Mouse (Mus musculus) CH12.LX (cell line): ENCODE measurements around the gene Lrrc8b. TPM values are rescaled to one million over a fixed set of nuclear protein-coding genes. Genes with fewer than 3 reads are reported as not detected.
A peak's percentile ranks its signal among the peaks of the same experiment; 100 is the strongest.

Source experiments
- DNase-seq: peaks from one replicate; pipeline ENCODE4 v3.0.0-alpha.2; 2013; ENCODE audit errors: extremely low read depth
- H3K27ac ChIP-seq: 2 replicates; pipeline ENCODE4 v1.5.1; 2012; ENCODE audit warnings: low read depth, mild to moderate bottlenecking, control low read depth, moderate library complexity; ENCODE audit not compliant: insufficient read depth
- H3K27me3 ChIP-seq: replicated peaks from 2 replicates; pipeline ENCODE3; 2012; ENCODE audit warnings: inconsistent platforms
- H3K36me3 ChIP-seq, 2 experiments: replicated peaks in 1 of 2; 2 replicates each; pipeline versions ENCODE3 to v1.6.1; 2012; ENCODE audit warnings: inconsistent platforms in 1 of 2, low read length in 1 of 2, mild to moderate bottlenecking in 1 of 2, mixed read lengths in 1 of 2, moderate library complexity in 1 of 2; ENCODE audit not compliant: control insufficient read depth in 1 of 2, insufficient read depth in 1 of 2
- H3K4me1 ChIP-seq, 2 experiments: 2 replicates each; pipeline ENCODE4 v1.6.1; 2012; ENCODE audit warnings: inconsistent platforms in 1 of 2, moderate library complexity in 1 of 2; ENCODE audit not compliant: insufficient read depth in 2 of 2, control insufficient read depth in 1 of 2
- H3K4me2 ChIP-seq: 2 replicates; pipeline ENCODE4 v1.6.1; 2012; ENCODE audit warnings: low read depth, mild to moderate bottlenecking, control low read depth; ENCODE audit not compliant: poor library complexity, insufficient read depth, severe bottlenecking
- H3K4me3 ChIP-seq, 3 experiments: fragments of 150-350 bp in 1 of 3; sonication (generic) in 1 of 3; replicated peaks in 1 of 3; 2 replicates each; pipeline versions ENCODE3 to v1.5.1; 2011 to 2012; ENCODE audit warnings: low read depth in 2 of 3, low read length in 2 of 3, mild to moderate bottlenecking in 2 of 3, moderate library complexity in 2 of 3, control low read depth in 1 of 3, improper control_type of control experiment in 1 of 3, inconsistent platforms in 1 of 3, mixed read lengths in 1 of 3; ENCODE audit not compliant: poor library complexity in 1 of 3
- H3K79me2 ChIP-seq: replicated peaks from 2 replicates; pipeline ENCODE4 v1.6.1; 2012; ENCODE audit warnings: mild to moderate bottlenecking, moderate library complexity; ENCODE audit not compliant: control insufficient read depth, poor library complexity, insufficient read depth, severe bottlenecking; ENCODE audit errors: extremely low read depth
- H3K9ac ChIP-seq: 2 replicates; pipeline ENCODE4 v1.6.1; 2012; ENCODE audit warnings: low read depth, mild to moderate bottlenecking, control low read depth, moderate library complexity; ENCODE audit not compliant: insufficient read depth
- H3K9me3 ChIP-seq: replicated peaks from 2 replicates; pipeline ENCODE3; 2012; ENCODE audit warnings: low read length, inconsistent platforms, mixed read lengths
- CHD2 ChIP-seq: IDR thresholded peaks from 2 replicates; pipeline ENCODE4 v1.6.1; 2011; ENCODE audit warnings: low read length, improper control_type of control experiment
- CTCF ChIP-seq, 2 experiments: IDR thresholded peaks in 1 of 2; conservative IDR thresholded peaks in 1 of 2; 2 replicates each; pipeline ENCODE4 v1.5.1; 2011 to 2012; ENCODE audit warnings: low read depth in 2 of 2, low read length in 2 of 2, improper control_type of control experiment in 1 of 2, inconsistent platforms in 1 of 2, mild to moderate bottlenecking in 1 of 2, moderate library complexity in 1 of 2
- E2F4 ChIP-seq: IDR thresholded peaks from 2 replicates; pipeline ENCODE4 v1.6.1; 2011; ENCODE audit warnings: low read depth, low read length, improper control_type of control experiment; ENCODE audit not compliant: insufficient replicate concordance
- ELF1 ChIP-seq: IDR thresholded peaks from 2 replicates; pipeline ENCODE4 v1.6.1; 2014; ENCODE audit warnings: low read depth, mild to moderate bottlenecking, inconsistent platforms, low read length, improper control_type of control experiment
- EP300 ChIP-seq: IDR thresholded peaks from 2 replicates; pipeline ENCODE4 v1.6.1; 2011; ENCODE audit warnings: low read length, improper control_type of control experiment
- GABPA ChIP-seq: IDR thresholded peaks from 2 replicates; pipeline ENCODE4 v1.6.1; 2012; ENCODE audit warnings: low read depth, low read length, improper control_type of control experiment, inconsistent platforms; ENCODE audit not compliant: insufficient replicate concordance
- JUN ChIP-seq: IDR thresholded peaks from 2 replicates; pipeline ENCODE4 v1.6.1; 2011; ENCODE audit warnings: low read depth, mild to moderate bottlenecking, low read length, improper control_type of control experiment, moderate library complexity; ENCODE audit not compliant: insufficient read depth
- KAT2A ChIP-seq: IDR thresholded peaks from 2 replicates; pipeline ENCODE4 v1.6.1; 2012; ENCODE audit warnings: low read length, improper control_type of control experiment, inconsistent platforms; ENCODE audit not compliant: insufficient replicate concordance
- MAFK ChIP-seq: IDR thresholded peaks from 2 replicates; pipeline ENCODE4 v1.6.1; 2011; ENCODE audit warnings: low read length, improper control_type of control experiment; ENCODE audit not compliant: insufficient replicate concordance
- MAX ChIP-seq: IDR thresholded peaks from 2 replicates; pipeline ENCODE4 v1.6.1; 2011; ENCODE audit warnings: low read length, improper control_type of control experiment
- MAZ ChIP-seq: IDR thresholded peaks from 2 replicates; pipeline ENCODE4 v1.6.1; 2012; ENCODE audit warnings: low read depth, mild to moderate bottlenecking, inconsistent platforms, low read length, improper control_type of control experiment, moderate library complexity
- MEF2A ChIP-seq: IDR thresholded peaks from 2 replicates; pipeline ENCODE4 v1.6.1; 2014; ENCODE audit warnings: low read depth, mild to moderate bottlenecking, inconsistent platforms, low read length, improper control_type of control experiment, borderline replicate concordance
- MXI1 ChIP-seq: IDR thresholded peaks from 2 replicates; pipeline ENCODE4 v1.6.1; 2011; ENCODE audit warnings: mild to moderate bottlenecking, low read depth, low read length, improper control_type of control experiment
- MYC ChIP-seq: IDR thresholded peaks from 2 replicates; pipeline ENCODE4 v1.6.1; 2011; ENCODE audit warnings: low read depth, mild to moderate bottlenecking, improper control_type of control experiment, low read length
- NELFE ChIP-seq: IDR thresholded peaks from 2 replicates; pipeline ENCODE4 v1.6.1; 2011; ENCODE audit warnings: low read depth, low read length, improper control_type of control experiment
- NRF1 ChIP-seq: IDR thresholded peaks from 2 replicates; pipeline ENCODE4 v1.6.1; 2014; ENCODE audit warnings: low read depth, mild to moderate bottlenecking, inconsistent platforms, low read length, improper control_type of control experiment, moderate library complexity
- PAX5 ChIP-seq: IDR thresholded peaks from 2 replicates; pipeline ENCODE4 v1.6.1; 2012; ENCODE audit warnings: low read length, inconsistent platforms, mixed read lengths
- POLR2AphosphoS2 ChIP-seq: IDR thresholded peaks from 2 replicates; pipeline ENCODE4 v1.6.1; 2011; ENCODE audit warnings: low read depth, low read length, improper control_type of control experiment
- RCOR1 ChIP-seq: conservative IDR thresholded peaks from 2 replicates; pipeline ENCODE4 v1.6.1; 2012; ENCODE audit warnings: low read depth, mild to moderate bottlenecking, inconsistent platforms, low read length, improper control_type of control experiment
- TBP ChIP-seq: conservative IDR thresholded peaks from 2 replicates; pipeline ENCODE4 v1.6.1; 2011; ENCODE audit warnings: low read depth, low read length, improper control_type of control experiment
- TCF12 ChIP-seq: IDR thresholded peaks from 2 replicates; pipeline ENCODE4 v1.6.1; 2014; ENCODE audit warnings: low read depth, mild to moderate bottlenecking, inconsistent platforms, low read length, improper control_type of control experiment
- ZC3H11A ChIP-seq: IDR thresholded peaks from 2 replicates; pipeline ENCODE4 v1.6.1; 2012; ENCODE audit warnings: low read depth, mild to moderate bottlenecking, inconsistent platforms, low read length, improper control_type of control experiment
- ZKSCAN1 ChIP-seq: IDR thresholded peaks from 2 replicates; pipeline ENCODE4 v1.6.1; 2012; ENCODE audit warnings: low read depth, inconsistent platforms, low read length, improper control_type of control experiment, borderline replicate concordance
- ZMIZ1 ChIP-seq: IDR thresholded peaks from 2 replicates; pipeline ENCODE4 v1.6.1; 2012; ENCODE audit warnings: low read depth, mild to moderate bottlenecking, inconsistent platforms, low read length, improper control_type of control experiment
- ZNF384 ChIP-seq: IDR thresholded peaks from 2 replicates; pipeline ENCODE4 v1.6.1; 2012; ENCODE audit warnings: low read depth, low read length, improper control_type of control experiment, inconsistent platforms
- dilution Hi-C: fragments of 300-500 bp; cut with MboI; formaldehyde crosslinking; loops from 2 replicates; pipeline ENCODE4 v1.14.3; 2020; ENCODE audit warnings: low sequenced_read_pairs; ENCODE audit not compliant: extremely low pct_unique_long_range_greater_than_20kb, extremely low pct_ligation_motif_present
- in situ Hi-C: fragments of 300-500 bp; cut with MboI; formaldehyde crosslinking; loops from 3 replicates; pipeline ENCODE4 v1.14.3; 2019; ENCODE audit warnings: low sequenced_read_pairs, low pct_ligation_motif_present, low pct_unique_long_range_greater_than_20kb, mixed read lengths
- polyA plus RNA-seq: library from polyadenylated mRNA; unstranded; fragments of >175 nt; gene quantifications from 2 replicates; pipeline ENCODE4 v1.2.1, GENCODE M21; 2012; ENCODE audit warnings: low read depth; ENCODE audit not compliant: insufficient read length
- total RNA-seq, 2 experiments: library from RNA; depleted of rRNA; stranded (reverse); fragments of 300-350 nt in 1 of 2; fragments of >200 nt in 1 of 2; gene quantifications; 2 replicates each; pipeline ENCODE4 v1.2.3; 2012 to 2014

Gene Lrrc8b
- total and polyA plus RNA-seq, 3 experiments, result 0.21 to 0.40 (median 0.40) TPM

GRCm38 (mm10) chr5:105430148-105430547, 14.6 kb downstream of the Lrrc8b start:
- no peaks in the 10 kb centered on the region for H3K9me3 ChIP-seq
- no peak overlapping the region for H3K4me3 ChIP-seq
- no peaks in the 10 kb centered on the region for H3K27me3 ChIP-seq
- no peaks in the 10 kb centered on the region for H3K36me3 ChIP-seq
- DNase-seq, result peak; percentile 11
- peak overlapping the region; percentile 31; the same call in 1 of the 2 replicates for H3K4me2 ChIP-seq
- dilution Hi-C loops (no loop called here), in situ Hi-C loops (no loop called here)
- TF ChIP-seq EP300, result 0 out of 2 replicates have a peak, but pooled peaks have one; percentile 13
- TF ChIP-seq MXI1, result no peak
- TF ChIP-seq MAZ, result no peak
- TF ChIP-seq ELF1, result no peak
- no peak for TF ChIP-seq GABPA
- no peak for TF ChIP-seq JUN
- no peak for TF ChIP-seq ZMIZ1
- peak; percentile 77 for TF ChIP-seq TCF12
- TF ChIP-seq RCOR1, result no peak
- no peak for TF ChIP-seq NELFE
- TF ChIP-seq ZNF384, result no peak
- H3K79me2 ChIP-seq, result no peaks in the 10 kb centered on the region
- peaks cover 3 to 12% of the 10 kb centered on the region in 2 experiments; a peak in 3 of 4 replicates for H3K4me1 ChIP-seq
- H3K27ac ChIP-seq, result no peak overlapping the region
- no peak overlapping the region for H3K9ac ChIP-seq

DNA sequence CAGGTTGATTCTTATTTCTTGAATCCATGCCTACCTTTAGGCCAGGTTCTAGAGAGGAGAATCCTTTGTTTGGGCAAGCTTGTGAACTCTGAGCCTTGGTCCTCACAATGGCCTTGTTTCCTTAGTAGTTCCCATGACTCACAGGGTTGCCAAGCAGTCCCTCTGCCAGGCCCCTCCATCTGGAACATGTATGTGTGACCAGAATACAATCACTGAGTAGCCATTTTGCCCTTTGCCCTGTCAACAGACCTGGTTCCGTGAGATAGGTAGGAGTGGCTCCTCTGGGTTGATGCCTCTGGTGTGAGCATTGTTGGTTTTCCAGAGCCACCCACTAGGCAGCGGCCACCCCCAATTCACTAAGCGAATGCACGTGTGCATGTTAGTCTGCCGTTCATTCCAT, 24.0 kb downstream of the Lrrc8b start:
- Histone ChIP-seq H3K36me3 (no peaks in the 10 kb centered on the region), H3K9me3 (no peaks in the 10 kb centered on the region), H3K4me3 (no peak overlapping the region), H3K27me3 (no peaks in the 10 kb centered on the region), H3K4me2 (no peak overlapping the region), H3K4me1 (peaks cover 0 to 11% of the 10 kb centered on the region in 2 experiments; a peak in 2 of 4 replicates), H3K9ac (no peak overlapping the region), H3K27ac (no peak overlapping the region), H3K79me2 (no peaks in the 10 kb centered on the region)
- in situ Hi-C loops (no loop called here), dilution Hi-C loops (no loop called here)
- TF ChIP-seq MYC (no peak), EP300 (no peak), CTCF (conservative IDR thresholded peaks at IDR 0.05 in 1 of 2, IDR thresholded peaks at IDR 0.05 in 1 of 2; ENCODE audit: low read depth in 2 of 2, low read length in 2 of 2) (no peak), MAFK (no peak), ZKSCAN1 (no peak), ZMIZ1 (no peak), ELF1 (no peak), MAZ (no peak), TBP (no peak), MAX (no peak), E2F4 (no peak), ZC3H11A (no peak), ZNF384 (no peak), POLR2AphosphoS2 (no peak), PAX5 (no peak), GABPA (no peak), KAT2A (no peak), CHD2 (no peak), MEF2A (no peak), NRF1 (no peak)
- TF ChIP-seq, all 38 proteins: peak for 0
- no peak for DNase-seq
